Mouse (Mus musculus): Measurements from ENCODE around the gene Batf3.

- no peak for TF ChIP-seq CTCF (IDR thresholded peaks at IDR 0.05; ENCODE audit: low read depth, low read length)
- no peak for TF ChIP-seq POLR2A (IDR thresholded peaks at IDR 0.05; ENCODE audit: extremely low read depth, insufficient read depth, low read length)
Measured at GRCm38 (mm10) chr1:191086960-191087359, 10.7 kb upstream of the Batf3 start.
